Mouse (Mus musculus) adrenal gland, postnatal 25 days (tissue): Measurements from ENCODE around the gene Gm21488. TPM values are rescaled to one million over a fixed set of nuclear protein-coding genes. Genes with fewer than 3 reads are reported as not detected.
"Not testable (repeated sequence)": the region's sequence is repeated elsewhere in the genome, so short reads cannot be mapped to it uniquely, and the experiment has no call there.

Experiments used
- DNase-seq: peaks from one replicate; pipeline ENCODE4 v3.0.0; 2021; ENCODE audit warnings: mixed read lengths
- long read RNA-seq: library from polyadenylated mRNA; stranded (forward); transcript quantifications from one replicate; pipeline ENCODE4 v2.0.0, GENCODE M21; 2021
- total RNA-seq: library from RNA; stranded (reverse); gene quantifications from 2 replicates; pipeline ENCODE4 v1.2.3, GENCODE M21; 2021

Gene Gm21488
- not detected in 2 replicates for total RNA-seq
- long read RNA-seq, result 0 reads

DNA sequence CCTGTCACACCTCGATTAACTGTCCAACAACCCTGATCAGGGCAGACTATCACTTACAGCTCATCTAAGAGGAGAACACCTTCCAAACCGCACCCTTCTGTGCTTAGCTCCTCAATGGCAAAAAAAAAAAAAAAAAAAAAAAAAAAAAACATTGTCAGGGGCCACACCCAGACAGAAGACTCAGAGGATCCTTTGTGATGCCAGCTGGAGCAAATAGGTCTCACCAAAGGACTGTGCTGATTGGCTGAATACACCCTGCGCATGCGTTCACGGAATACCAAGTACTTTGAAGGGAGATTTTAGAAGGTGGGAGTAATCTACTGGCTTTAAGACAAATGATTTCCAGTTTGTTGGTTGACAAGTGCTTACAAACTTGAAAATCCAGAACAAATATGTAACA, at the start of gene Gm21488:
Gm21488 (minus strand) TSS at position 101 of the 400 bp plus-strand sequence.
- DNase-seq, result not testable (repeated sequence)
